Comparison of ENCODE assay signal across 8 mouse cellular contexts in the genomic region with DNA sequence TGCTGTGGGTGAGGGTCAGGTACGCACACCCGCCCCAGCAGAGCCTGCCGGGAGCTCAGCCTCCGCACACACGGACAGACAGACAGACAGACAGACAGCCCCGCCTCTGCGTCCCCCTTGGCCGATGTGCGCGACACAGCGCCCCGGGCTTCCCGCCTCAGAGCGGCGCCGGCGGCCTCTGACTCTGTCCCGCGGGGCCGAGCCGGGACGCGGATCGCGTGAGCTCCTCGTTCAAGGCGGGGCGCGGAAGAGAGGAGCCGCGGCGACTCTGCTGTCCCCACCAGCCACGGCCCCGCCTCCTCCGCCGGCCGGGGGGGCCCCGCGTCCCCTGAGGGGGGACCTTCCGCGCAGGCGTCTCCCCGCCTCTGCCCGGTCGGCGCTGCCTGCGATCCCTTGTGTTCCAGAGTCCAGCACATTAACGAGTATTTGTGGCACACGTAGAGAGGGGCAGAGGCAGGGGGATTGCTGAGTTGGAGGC. TPM values are rescaled to one million over a fixed set of nuclear protein-coding genes. Genes with fewer than 3 reads are reported as not detected.
A peak's percentile ranks its signal among the peaks of the same experiment; 100 is the strongest.
DNase-seq lines count a peak whose midpoint lies in the region; ATAC-seq and TF ChIP-seq lines count a peak whose summit lies in the region.

No protein-coding gene starts in this region.

- no peak for TF ChIP-seq EP300 in heart, adult 2 months (IDR thresholded peaks at IDR 0.05; ENCODE audit: insufficient read depth, low read depth, low read length)

- intact Hi-C loops in heart, adult 2 months (cut with DNase I), result no loop called here

- H3K4me3 ChIP-seq in embryonic facial prominence, embryonic 13.5 days, result peak overlapping the region; percentile 57
- H3K4me3 ChIP-seq in heart, adult 2 months, result peak overlapping the region; percentile 72
- H3K4me3 ChIP-seq in limb, embryonic 15.5 days, result peak overlapping the region; percentile 57
- H3K4me3 ChIP-seq in midbrain, postnatal 0 days (ENCODE audit: low read depth, low read length), result peak overlapping the region; percentile 52

- peak overlapping the region; percentile 75 for H3K9ac ChIP-seq in embryonic facial prominence, embryonic 13.5 days
- H3K9ac ChIP-seq in heart, adult 2 months (ENCODE audit: low read depth, low read length), result peak overlapping the region; percentile 90
- H3K9ac ChIP-seq in limb, embryonic 15.5 days, result peak overlapping the region; percentile 50
- H3K9ac ChIP-seq in midbrain, postnatal 0 days (replicated peaks; ENCODE audit: low read length, poor library complexity, severe bottlenecking), result peak overlapping the region; percentile 66

- peak; percentile 83 for ATAC-seq in embryonic facial prominence, embryonic 13.5 days (ENCODE audit: insufficient number of reproducible peaks, insufficient read depth, low FRiP score, low TSS enrichment, low read depth)
- peak; percentile 83 for ATAC-seq in limb, embryonic 15.5 days (ENCODE audit: insufficient number of reproducible peaks, low FRiP score, low TSS enrichment, low read depth)
- ATAC-seq in midbrain, postnatal 0 days (ENCODE audit: low FRiP score), result peak; percentile 89

- no peaks in the 10 kb centered on the region for H3K36me3 ChIP-seq in embryonic facial prominence, embryonic 13.5 days
- no peaks in the 10 kb centered on the region for H3K36me3 ChIP-seq in heart, adult 2 months (ENCODE audit: control insufficient read depth, insufficient read depth, low read length)
- no peaks in the 10 kb centered on the region for H3K36me3 ChIP-seq in limb, embryonic 15.5 days
- no peaks in the 10 kb centered on the region for H3K36me3 ChIP-seq in midbrain, postnatal 0 days (ENCODE audit: insufficient read depth, low read length)

- peaks cover 28% of the 10 kb centered on the region for H3K4me1 ChIP-seq in embryonic facial prominence, embryonic 13.5 days
- peaks cover 7% of the 10 kb centered on the region for H3K4me1 ChIP-seq in heart, adult 2 months (ENCODE audit: control insufficient read depth, insufficient read depth, low read length)
- peaks cover 26% of the 10 kb centered on the region for H3K4me1 ChIP-seq in limb, embryonic 15.5 days
- no peaks in the 10 kb centered on the region for H3K4me1 ChIP-seq in midbrain, postnatal 0 days (ENCODE audit: insufficient read depth, low read length)

- TF ChIP-seq CTCF in heart, adult 2 months (IDR thresholded peaks at IDR 0.05), result no peak
- no peak for TF ChIP-seq CTCF in midbrain, postnatal 0 days (IDR thresholded peaks at IDR 0.05)

- H3K9me3 ChIP-seq in embryonic facial prominence, embryonic 13.5 days, result no peaks in the 10 kb centered on the region
- no peaks in the 10 kb centered on the region for H3K9me3 ChIP-seq in limb, embryonic 15.5 days
- H3K9me3 ChIP-seq in midbrain, postnatal 0 days (ENCODE audit: low read length), result no peaks in the 10 kb centered on the region

- H3K27ac ChIP-seq in embryonic facial prominence, embryonic 13.5 days, result peak overlapping the region; percentile 83
- H3K27ac ChIP-seq in heart, adult 2 months, result peak overlapping the region; percentile 95
- peak overlapping the region; percentile 88 for H3K27ac ChIP-seq in limb, embryonic 15.5 days
- peak overlapping the region; percentile 97 for H3K27ac ChIP-seq in midbrain, postnatal 0 days (ENCODE audit: low read depth, low read length)

- 1% methylated on average over 49 of the region's 49 CpGs for WGBS in embryonic facial prominence, embryonic 13.5 days
- WGBS in heart, adult 2 months, result under 1% methylated on average over 49 of the region's 49 CpGs
- under 1% methylated on average over 36 of the region's 49 CpGs for WGBS in limb, embryonic 15.5 days
- WGBS in midbrain, postnatal 0 days, result 2% methylated on average over 34 of the region's 49 CpGs

- H3K4me2 ChIP-seq in embryonic facial prominence, embryonic 13.5 days, result peak overlapping the region; percentile 78
- peak overlapping the region; percentile 85 for H3K4me2 ChIP-seq in limb, embryonic 15.5 days
- peak overlapping the region; percentile 75 for H3K4me2 ChIP-seq in midbrain, postnatal 0 days (ENCODE audit: low read depth, low read length, poor library complexity, severe bottlenecking)

- H3K27me3 ChIP-seq in embryonic facial prominence, embryonic 13.5 days, result peaks cover 17% of the 10 kb centered on the region
- H3K27me3 ChIP-seq in heart, adult 2 months (ENCODE audit: control insufficient read depth, insufficient read depth, low read length), result no peaks in the 10 kb centered on the region
- H3K27me3 ChIP-seq in limb, embryonic 15.5 days, result peaks cover 16% of the 10 kb centered on the region
- no peaks in the 10 kb centered on the region for H3K27me3 ChIP-seq in midbrain, postnatal 0 days (ENCODE audit: insufficient read depth, low read length)

- no peaks in the 10 kb centered on the region for H3K79me2 ChIP-seq in heart, adult 2 months (replicated peaks; ENCODE audit: control insufficient read depth, insufficient read depth, low read length)

- DNase-seq in layer of hippocampus, adult 11-12 months (ENCODE audit: low spot score), result peak; percentile 90
- DNase-seq in layer of hippocampus, adult 9-10 months (ENCODE audit: low spot score), result no peak
- peak; percentile 98 for DNase-seq in heart, adult 2 months
- peak; percentile 87 to 91 for DNase-seq in kidney, adult 8-10 months
- DNase-seq in midbrain, postnatal 0 days (ENCODE audit: low spot score), result peak; percentile 88
- peak; percentile 89 for DNase-seq in spleen, postnatal 10 days (ENCODE audit: low spot score in 2 of 2)

- peak; percentile 80 for TF ChIP-seq POLR2A in heart, adult 2 months (IDR thresholded peaks at IDR 0.05; ENCODE audit: insufficient read depth, low read depth, low read length)

RNA-seq across cellular contexts. Expression of a gene that starts 43.9 kb away (rescaled TPM):
- 1.9 and 2.2 TPM in 2 replicates for polyA plus RNA-seq in embryonic facial prominence, embryonic 13.5 days (2015; fragmentation: Nextera tagmentation; extraction: Ambion mirVana)
- under 1 TPM; 0.48 to 0.89 TPM for total RNA-seq in heart, adult 2 months (2021)
- 0.96 and 1.8 TPM in 2 replicates for polyA plus RNA-seq in heart, adult 2 months (2012; rRNA removed)
- polyA plus RNA-seq in limb, embryonic 15.5 days (2015; fragmentation: Nextera tagmentation; extraction: Ambion mirVana), result 4.2 and 5.8 TPM in 2 replicates
- total RNA-seq in midbrain, postnatal 0 days (2014; rRNA removed), result 0.49 and 0.57 TPM in 2 replicates
- polyA plus RNA-seq in midbrain, postnatal 0 days (2015; fragmentation: Nextera tagmentation; extraction: Ambion mirVana), result 0.68 and 0.90 TPM in 2 replicates

RNA-seq across cellular contexts. Expression of a gene that starts 53.6 kb away (rescaled TPM):
- polyA plus RNA-seq in embryonic facial prominence, embryonic 13.5 days (2015; fragmentation: Nextera tagmentation; extraction: Ambion mirVana), result not detected in 2 replicates
- total RNA-seq in heart, adult 2 months (2021), result not detected
- not detected in 2 replicates for polyA plus RNA-seq in heart, adult 2 months (2012; rRNA removed)
- not detected in 2 replicates for polyA plus RNA-seq in limb, embryonic 15.5 days (2015; fragmentation: Nextera tagmentation; extraction: Ambion mirVana)
- total RNA-seq in midbrain, postnatal 0 days (2014; rRNA removed), result not detected in 2 replicates
- polyA plus RNA-seq in midbrain, postnatal 0 days (2015; fragmentation: Nextera tagmentation; extraction: Ambion mirVana), result 0.15 TPM in 1 of 2 replicates, not detected in the other
